Mouse (Mus musculus): Measurements from ENCODE around the gene Capns2.
"Not testable (repeated sequence)": the region's sequence is repeated elsewhere in the genome, so short reads cannot be mapped to it uniquely, and the experiment has no call there.

Capns2 gene

DNA sequence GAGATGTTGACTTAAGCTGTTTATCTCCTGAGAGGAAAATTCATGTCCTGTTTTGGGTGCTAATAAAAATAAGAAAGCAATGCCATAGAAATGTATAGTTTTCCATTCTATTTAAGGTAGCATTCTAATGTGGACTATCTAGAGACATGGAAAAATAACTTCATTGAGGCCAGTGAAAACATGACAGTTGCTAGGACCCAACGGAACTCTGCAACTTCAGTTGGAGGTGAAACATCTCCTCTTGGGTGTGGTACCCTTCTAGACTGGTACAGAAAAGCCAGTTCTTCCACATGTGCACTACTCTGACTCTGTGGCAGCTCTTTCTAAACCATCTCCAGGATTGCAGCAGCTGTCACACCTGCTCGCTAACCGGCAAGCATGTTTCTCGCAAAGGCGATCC is at the start of gene Capns2:
Gene Capns2, plus strand, starts transcription at position 301 of the 400 bp plus-strand sequence.
- DNase-seq (ENCODE audit: extremely low read depth, low read depth, low spot score): no peak

DNA sequence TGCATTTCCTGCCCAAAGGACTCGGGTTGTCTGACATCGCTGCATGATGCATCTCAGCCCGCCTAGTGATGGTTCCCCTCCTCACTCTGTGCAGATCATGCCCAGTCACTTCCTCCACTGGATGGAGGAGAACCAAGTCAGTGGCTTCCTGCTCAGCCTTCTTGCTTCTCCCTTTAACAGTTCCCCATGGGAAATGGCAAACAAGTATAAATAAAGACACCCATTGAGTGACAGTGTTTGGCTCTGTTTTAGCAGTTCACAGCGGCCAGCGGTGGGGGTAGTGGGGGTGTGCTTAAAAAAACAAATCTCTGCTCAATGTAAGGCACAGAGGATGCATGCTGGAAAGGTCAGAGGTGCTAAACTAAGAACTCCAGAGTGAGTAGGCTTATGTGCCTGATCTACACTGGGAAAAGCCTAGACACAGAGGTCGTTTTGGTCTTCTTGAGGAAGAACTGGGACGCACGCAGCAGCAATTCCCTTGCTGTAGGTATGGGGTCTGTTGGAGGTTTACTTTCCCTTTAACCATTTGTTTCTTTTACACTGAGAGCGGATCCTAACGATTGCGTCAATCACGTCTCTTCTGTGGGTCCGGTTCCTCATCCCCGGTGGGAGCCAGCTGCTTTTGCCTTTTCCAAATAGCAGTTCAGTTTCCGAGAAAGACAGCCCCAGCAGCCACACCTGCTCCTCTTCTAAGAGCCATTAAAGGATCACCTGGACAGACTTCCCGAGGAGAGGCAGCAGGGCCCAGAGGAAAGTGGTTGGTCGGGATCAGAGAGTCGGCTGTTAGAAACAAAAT is 47.8 kb upstream of the Capns2 start:
- DNase-seq (ENCODE audit: extremely low read depth, low read depth, low spot score): no peak

DNA sequence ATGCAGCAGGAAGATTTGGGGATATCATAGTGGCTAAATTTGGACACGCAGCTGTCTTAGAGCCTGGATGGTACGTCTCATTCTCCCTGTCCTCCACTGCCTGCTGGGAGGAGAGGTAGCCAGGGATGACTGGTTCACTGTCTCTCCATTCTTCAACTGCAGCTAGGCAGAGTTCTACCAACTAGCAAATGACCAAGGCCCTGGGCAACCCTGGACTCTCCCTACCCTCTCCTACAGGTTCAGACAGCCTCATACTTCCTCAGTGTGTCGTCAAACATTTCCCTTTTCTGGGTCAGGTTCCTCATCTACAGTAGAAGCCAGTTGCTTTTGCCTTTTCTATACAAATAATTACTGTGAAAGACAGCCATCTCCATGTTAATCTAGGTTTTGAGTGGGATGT is 46.5 kb upstream of the Capns2 start:
- DNase-seq (ENCODE audit: extremely low read depth, low read depth, low spot score): no peak

DNA sequence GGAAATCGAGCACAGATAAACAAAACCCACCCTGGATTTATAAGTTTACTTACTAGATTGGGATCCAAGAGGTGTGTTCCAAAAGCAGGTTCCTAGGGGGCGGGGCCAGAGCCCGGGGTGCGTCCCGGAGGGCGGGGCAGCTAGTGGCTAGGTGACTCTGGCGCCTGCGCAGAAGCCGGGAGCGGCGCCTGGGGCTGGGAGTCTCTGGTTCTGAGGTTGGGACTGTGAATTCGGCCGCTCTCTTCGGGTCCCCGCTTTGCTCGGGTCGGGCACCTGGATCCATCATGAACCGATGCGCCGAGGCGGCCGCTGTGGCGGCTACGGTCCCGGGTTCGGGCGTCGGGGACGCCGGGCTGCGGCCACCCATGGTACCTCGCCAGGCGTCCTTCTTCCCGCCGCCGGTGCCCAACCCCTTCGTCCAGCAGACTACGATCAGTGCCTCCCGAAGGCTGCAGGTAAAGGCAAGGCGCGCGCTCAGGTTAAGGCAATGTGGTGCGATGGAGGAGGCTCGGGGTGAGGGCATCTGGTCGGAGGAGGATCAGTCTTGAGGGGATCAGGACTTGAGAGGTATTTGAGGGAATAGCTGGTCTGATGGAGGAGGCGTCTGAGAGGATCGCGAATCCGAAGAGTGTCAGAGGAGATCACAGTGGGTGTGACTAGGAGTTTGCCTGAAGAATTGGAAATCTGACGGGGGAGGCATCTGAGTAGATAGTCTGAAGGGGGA is 45.9 kb upstream of the Capns2 start, which contains the start of gene Lpcat2:
Gene Lpcat2, plus strand, starts transcription at position 169 of the 724 bp plus-strand sequence.
- no peak for DNase-seq (ENCODE audit: extremely low read depth, low read depth, low spot score)

DNA sequence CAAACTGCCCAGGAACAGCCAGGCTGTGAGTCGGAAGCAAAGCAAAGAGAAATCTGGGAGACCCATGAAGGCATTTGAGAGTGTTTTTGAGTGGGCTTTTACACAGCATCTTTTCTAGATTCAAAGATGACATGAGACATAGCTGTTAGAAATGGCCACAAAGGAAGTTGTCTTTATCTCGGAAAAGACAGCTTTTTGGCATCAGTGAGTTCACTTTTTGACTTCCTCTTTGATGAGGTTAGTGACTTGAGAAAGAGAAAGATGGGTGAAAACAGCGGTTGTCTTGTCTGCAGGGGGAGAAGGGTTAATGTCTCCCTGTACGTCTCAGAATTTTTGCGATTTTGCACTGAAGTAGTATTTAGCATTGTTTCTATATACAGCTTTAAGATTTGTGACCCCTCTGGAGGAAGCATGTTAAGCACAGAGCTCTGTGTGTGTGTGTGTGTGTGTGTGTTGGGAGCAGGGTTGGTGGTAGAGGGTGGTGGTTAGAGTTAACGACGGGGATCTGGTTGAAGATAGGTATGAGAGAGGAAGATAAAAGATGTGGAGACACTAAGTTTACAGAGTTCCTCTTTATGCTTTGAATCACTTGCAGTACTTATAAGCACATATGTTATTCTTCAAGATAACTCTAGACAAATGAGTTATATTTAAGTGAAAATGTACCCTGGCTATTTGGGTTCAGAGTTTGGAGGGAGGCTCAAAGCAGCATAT is 44.8 kb upstream of the Capns2 start:
- no peak for DNase-seq (ENCODE audit: extremely low read depth, low read depth, low spot score)

DNA sequence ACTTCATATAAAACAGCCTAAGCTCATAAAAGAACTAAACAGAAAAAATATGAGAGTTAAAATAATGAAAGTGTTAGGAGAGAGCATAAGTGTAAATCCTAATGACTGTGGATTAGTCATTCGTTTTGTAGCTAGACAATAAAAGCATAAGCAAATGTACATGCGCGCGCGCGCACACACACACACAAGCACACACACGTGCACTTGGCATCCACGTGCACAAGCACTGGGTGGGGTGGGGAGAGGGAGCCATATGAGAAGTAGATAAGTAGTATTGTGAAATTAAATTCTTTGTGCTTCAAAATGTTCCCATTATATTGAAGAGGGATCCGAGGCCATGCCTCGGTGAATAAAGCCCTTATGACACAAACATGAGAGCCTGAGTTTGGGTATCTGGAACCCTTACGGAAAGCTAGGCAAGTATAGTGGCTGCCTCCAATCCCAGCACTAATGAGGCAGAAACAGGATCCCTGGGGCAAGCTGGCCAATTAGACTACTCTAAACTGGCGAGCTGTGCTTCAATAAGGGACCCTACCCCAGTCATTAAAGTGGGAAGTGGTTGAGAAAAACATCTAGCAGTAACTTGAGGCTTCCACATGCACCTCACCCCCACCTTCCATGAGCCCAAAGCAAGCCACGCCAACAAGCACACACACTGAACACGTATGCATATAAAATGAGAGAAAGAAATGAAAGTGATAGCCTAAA is 42.6 kb upstream of the Capns2 start:
- no peak for DNase-seq (ENCODE audit: extremely low read depth, low read depth, low spot score)

DNA sequence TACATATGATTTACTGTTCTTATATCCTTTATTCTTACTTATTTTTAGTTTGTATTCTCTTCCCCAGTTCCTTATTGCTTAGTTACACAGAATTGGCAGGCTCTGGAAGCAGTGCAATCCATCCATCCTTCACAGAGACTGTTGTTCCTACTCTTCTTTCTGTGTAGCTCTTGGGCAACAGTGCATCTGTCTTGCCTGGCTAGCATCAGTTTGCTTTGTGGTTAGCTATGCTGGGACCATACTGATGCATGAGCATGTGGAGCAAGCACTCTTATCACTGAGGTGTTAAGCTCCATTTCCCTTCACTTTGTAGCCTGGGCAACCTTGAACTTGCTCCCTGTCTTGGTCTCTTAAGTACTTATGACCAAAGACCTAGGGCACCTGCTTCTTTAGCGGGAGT is 39.2 kb upstream of the Capns2 start:
- no peak for DNase-seq (ENCODE audit: extremely low read depth, low read depth, low spot score)

DNA sequence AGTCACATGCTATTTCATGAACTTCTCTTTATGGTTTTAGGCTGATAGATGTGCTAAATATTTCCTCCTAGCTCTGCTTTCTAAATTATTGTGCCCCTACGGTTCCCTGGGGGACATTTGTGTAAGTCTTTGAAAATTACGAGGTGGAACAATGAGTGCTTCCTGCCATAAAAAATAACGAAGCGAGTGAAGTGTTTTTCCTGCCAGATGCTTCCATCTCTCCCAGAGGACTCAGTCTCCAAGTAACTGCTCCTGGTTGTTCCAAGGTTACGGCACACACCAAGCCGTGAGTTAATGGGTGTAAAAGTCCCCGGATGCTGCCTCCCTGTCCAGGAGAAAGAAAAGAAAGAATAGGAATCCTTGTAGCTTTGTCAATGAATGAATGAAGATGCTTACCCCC is 30.9 kb upstream of the Capns2 start:
- no peak for DNase-seq (ENCODE audit: extremely low read depth, low read depth, low spot score)

DNA sequence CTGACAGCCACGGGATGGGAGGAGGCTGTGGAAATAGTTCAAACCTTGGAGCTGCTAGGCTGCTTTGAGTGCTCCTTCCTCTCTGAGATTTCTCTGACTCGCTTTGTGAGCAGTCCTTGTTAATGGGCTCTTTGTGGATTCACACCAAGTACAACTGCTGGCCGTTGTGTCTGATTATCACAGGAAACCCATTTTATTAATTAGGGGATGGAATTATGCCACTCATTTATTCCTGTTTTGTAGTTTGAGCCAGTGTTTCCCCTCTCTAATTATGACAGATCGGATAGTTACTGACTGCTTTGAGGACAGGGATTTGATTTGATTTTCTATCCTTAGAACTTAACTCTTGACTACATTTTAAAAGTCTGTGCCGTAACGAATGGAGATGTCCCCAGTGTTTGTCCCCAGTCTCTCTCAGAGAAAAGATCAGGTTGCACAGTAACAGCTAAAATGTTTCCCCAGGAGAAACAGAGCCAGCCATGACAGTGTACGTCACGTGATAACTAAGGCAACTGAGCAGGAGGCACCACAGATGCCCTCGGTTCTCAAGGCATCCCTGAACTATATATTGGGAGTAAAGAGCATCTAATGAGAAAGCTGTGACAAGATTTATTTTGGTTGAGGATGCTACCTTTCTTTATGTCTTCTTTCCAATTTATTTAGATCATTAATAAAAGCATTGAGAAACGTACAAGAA is 29.0 kb upstream of the Capns2 start:
- no peak for DNase-seq (ENCODE audit: extremely low read depth, low read depth, low spot score)

DNA sequence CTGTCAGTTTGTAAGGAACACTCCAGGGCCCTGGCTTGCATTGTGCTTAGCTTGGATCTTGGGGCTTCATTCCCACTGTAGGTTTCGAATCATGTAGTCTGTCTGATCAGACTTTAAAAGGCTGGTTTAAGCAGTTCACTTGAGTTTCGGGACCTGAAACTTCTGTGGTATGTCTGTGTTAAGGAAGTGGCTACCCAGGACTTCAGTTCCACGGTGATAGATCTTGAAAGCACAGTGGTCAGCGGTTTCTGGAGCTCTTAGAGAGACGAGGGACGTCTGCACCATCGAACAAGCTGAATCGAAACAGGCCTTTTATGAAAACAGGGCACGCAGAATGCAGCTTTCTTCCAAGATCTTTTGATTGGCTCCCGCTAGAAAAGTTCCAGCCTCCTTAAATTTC is 25.4 kb upstream of the Capns2 start:
- DNase-seq (ENCODE audit: extremely low read depth, low read depth, low spot score): no peak

DNA sequence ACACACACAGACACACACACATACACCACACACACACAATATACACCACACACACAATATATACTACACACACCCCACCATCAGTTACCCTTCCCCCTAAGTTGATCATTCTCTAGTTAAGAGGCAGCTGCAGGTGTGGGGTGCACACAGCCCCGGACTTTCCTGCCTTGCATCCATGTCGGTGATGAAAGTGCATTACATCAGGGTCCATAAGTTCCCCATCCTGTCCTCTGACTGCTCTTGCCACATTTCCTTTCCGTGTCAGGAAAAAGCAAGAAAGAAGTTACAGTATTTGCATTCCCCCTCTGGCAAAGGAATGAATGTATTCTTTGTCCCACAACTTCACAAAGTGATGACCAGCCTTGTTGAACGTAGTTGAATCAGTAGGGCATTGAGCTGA is 20.0 kb upstream of the Capns2 start:
- DNase-seq (ENCODE audit: extremely low read depth, low read depth, low spot score): no peak

DNA sequence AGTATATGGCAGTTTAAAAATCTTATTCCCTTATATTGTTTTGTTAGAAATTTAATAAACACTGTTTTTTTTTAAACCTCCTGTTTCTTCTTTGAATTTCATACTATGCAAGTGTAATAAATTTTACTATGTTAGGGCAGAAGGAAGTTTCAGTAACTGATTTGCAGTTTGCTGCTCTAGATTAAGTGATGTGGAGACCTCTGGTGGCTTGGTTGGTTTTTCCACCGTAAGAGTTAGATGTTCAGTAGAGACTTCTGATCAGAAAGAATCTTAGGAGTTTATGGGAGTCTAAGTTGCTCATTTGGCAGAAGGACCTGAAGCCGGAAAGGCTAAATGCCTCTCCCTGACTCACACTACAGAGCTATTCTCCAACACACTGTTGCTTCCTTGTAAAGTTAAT is 17.4 kb upstream of the Capns2 start:
- no peak for DNase-seq (ENCODE audit: extremely low read depth, low read depth, low spot score)

DNA sequence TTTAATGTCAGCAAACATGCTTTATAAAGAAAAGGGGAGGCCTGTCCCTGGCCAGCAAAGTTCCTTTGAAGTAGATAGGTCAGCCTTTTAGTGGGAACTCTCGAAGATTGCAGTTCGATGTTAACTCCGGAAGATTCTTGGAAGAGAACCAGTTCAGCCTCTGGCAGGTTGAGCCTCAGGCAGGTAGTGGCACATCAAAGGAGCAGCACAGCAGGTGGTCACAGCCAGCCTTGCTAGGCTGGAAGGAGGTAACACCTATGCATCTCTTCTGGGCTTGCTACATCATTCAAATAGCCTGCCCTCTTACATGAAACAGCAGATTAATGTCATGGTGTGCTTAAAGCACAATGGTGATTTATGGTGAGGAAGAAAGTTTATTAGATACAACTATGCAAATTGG is 9.0 kb upstream of the Capns2 start:
- not testable (repeated sequence) for DNase-seq (ENCODE audit: extremely low read depth, low read depth, low spot score)

DNA sequence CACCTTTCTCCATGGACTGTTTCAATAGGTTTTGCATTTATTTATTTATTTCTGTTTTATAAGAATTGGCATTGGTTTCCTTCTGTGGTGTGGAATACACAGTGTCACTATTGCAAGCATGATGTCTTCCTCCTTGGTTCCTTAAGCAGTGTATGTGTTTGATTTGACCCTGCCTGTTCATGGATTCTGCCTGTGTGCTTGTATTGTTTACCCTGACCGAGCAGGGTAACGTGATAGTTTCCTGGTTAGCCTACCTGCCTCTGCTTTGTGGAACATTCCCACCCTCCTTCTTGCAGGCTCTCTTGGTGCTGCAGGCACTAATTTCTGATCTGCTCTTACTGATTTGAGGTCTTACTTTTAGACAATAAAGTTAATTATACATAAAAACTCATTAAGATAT is 7.3 kb upstream of the Capns2 start:
- DNase-seq (ENCODE audit: extremely low read depth, low read depth, low spot score): no peak

DNA sequence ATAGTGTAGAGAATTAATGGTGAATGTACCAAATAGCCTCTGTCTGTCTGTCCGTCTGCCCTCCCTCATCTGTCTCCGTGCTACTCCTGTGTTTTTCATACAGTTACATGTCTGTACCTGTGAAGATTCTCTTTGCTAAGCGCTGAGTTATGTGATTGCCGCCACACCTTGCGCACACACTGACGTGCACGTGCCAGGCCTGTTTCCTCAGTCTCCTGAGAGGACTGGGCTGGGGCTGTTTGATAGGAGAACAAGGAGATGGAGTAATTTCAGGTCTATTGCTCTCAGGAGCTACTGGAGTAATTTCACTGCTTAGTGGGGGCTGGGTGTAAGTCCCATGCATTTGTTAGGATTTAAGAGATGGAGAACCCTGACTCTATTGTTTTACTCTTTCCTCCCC is 6.2 kb upstream of the Capns2 start:
- no peak for DNase-seq (ENCODE audit: extremely low read depth, low read depth, low spot score)

DNA sequence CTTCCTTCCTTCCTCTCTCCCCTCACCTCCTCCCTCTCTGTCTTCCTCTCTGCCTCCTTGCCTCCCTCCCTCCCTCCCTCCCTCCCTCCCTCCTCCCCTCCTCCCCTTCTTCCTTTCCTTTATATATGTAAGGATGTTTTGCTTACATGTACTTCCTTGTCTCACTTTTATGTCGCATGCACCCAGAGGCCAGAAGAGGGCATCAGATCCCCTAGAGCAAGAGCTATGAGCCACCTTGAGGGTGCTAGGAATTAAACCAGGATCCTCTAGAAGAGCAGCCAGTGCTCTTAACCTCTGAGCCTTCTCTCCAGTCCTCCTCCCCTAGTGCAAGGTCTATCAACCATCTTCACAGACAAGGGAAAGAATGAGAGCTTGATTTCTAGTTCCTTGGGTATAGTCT is 5.2 kb upstream of the Capns2 start:
- no peak for DNase-seq (ENCODE audit: extremely low read depth, low read depth, low spot score)

DNA sequence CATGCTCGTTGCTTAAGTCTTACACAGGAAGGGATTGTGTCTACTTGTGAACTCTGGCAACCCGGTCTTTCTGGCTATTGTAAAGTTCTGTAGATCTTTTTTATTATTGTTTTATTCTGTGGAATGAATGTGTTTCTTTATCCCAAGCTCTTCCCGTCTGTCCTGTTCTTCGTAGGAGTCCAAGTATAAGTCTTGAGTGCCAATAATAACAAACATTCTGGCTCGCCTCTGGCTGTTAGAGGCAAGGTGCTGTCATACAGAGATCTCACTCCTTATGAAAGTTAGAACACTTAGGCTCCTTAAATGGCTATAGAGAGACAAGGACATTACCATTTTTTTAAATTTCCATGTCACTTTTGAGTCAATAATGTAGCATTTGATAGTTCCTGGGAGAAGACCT is 4.6 kb upstream of the Capns2 start:
- DNase-seq (ENCODE audit: extremely low read depth, low read depth, low spot score): peak; percentile 84

DNA sequence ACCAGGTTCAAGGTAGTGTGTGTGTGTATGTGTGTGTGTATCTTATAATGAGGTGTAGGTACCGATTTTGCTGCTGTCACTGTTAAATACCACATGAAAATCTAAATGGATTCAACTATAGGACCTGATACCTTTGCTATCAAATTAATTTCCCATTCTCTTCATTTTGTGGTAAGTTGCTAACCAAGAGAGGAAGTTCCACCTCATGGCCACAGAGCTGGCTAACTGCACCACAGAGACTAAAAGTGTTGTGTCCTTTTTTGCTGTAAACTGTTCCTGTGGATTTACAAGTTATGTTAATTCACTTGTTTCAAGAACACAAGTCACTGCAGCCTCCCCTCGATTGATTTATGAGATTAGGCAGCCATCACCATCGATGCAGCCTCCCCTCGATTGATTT is 3.4 kb upstream of the Capns2 start:
- DNase-seq (ENCODE audit: extremely low read depth, low read depth, low spot score): no peak

DNA sequence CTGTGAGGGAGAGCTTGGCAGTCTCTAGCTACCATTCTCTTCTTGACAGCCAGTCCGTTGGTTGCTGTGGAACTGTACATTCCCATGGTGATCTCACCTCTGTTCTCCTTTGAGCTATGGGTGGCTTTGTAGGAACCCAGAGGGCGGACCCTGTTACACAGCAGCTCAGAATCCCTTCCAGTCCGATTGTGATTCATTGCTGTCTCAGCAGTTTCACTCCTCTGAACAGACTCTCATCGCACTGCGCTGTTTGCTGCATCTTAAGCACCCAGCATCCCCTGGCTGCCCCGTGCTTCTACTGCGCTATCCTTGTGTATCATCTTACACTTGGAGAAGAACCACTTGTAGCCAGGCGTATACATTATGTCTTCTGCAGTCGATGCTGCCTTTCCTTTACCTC is 1.6 kb upstream of the Capns2 start:
- no peak for DNase-seq (ENCODE audit: extremely low read depth, low read depth, low spot score)

DNA sequence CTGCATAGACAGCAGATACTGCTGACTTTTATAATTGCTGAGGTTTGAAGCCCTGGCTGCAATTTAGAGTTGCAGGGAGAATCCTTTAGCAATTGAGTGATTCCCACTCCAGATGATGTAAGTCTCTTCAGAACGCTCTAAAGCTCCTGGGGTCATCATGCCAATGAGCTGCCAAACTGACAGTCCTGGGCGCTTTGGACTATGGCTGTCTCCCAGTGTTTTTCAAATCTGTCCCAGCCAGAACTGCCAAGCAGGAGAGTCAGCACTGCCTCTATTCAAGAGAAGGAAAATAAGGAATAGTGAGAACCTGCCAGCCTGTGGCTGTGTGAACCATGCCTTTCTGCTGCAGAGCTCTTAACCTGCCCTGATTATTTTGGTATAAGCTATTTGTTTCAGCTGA is 1.8 kb downstream of the Capns2 start:
- no peak for DNase-seq (ENCODE audit: extremely low read depth, low read depth, low spot score)

Measured in fat pad, adult 2 months (tissue).